Mouse (Mus musculus) midbrain, embryonic 13.5 days (tissue): ENCODE results near the gene Eif4enif1. TPM values are rescaled to one million over a fixed set of nuclear protein-coding genes. Genes with fewer than 3 reads are reported as not detected.
"Not testable (repeated sequence)": the region's sequence is repeated elsewhere in the genome, so short reads cannot be mapped to it uniquely, and the experiment has no call there.

Experiments used
- ATAC-seq: fragments of 200-750 bp; cut with Nextera tagmentation; 2 replicates; pipeline ENCODE4 v1.8.0; 2017; ENCODE audit warnings: mild to moderate bottlenecking, moderate TSS enrichment, moderate library complexity
- H3K27ac ChIP-seq: fragments of 300-500 bp; sonication (generic); 2 replicates; pipeline ENCODE4 v1.5.1; 2015; ENCODE audit warnings: inconsistent platforms, mild to moderate bottlenecking, moderate library complexity
- H3K27me3 ChIP-seq: fragments of 300-500 bp; sonication (generic); 2 replicates; pipeline ENCODE4 v1.6.1; 2015; ENCODE audit warnings: mild to moderate bottlenecking, inconsistent platforms
- H3K36me3 ChIP-seq: fragments of 300-500 bp; sonication (generic); 2 replicates; pipeline ENCODE4 v1.6.1; 2015; ENCODE audit warnings: mild to moderate bottlenecking, inconsistent platforms
- H3K4me1 ChIP-seq: fragments of 300-500 bp; sonication (generic); replicated peaks from 2 replicates; pipeline ENCODE4 v1.6.1; 2015; ENCODE audit warnings: inconsistent platforms
- H3K4me2 ChIP-seq: fragments of 300-500 bp; sonication (generic); replicated peaks from 2 replicates; pipeline ENCODE4 v1.6.1; 2015; ENCODE audit warnings: moderate library complexity, mild to moderate bottlenecking, inconsistent platforms
- H3K4me3 ChIP-seq: fragments of 300-500 bp; sonication (generic); replicated peaks from 2 replicates; pipeline ENCODE4 v1.5.1; 2015; ENCODE audit warnings: mild to moderate bottlenecking, inconsistent platforms
- H3K9ac ChIP-seq: fragments of 300-500 bp; sonication (generic); replicated peaks from 2 replicates; pipeline ENCODE4 v1.6.1; 2015; ENCODE audit warnings: mild to moderate bottlenecking, inconsistent platforms
- H3K9me3 ChIP-seq: fragments of 300-500 bp; sonication (generic); 2 replicates; pipeline ENCODE4 v1.6.1; 2016; ENCODE audit warnings: mild to moderate bottlenecking, inconsistent platforms
- WGBS: fragments of 180-500 bp; shearing (Covaris S2); methylation state at CpG from one replicate; pipeline ENCODE4 v1.1.7; 2015; 5-methylcytosine and 5-hydroxymethylcytosine counted together
- polyA plus RNA-seq: library from polyadenylated mRNA; unstranded; fragments of >200 nt; fragmentation: Nextera tagmentation; extraction: Ambion mirVana; gene quantifications from 2 replicates; pipeline ENCODE4 v1.2.1, GENCODE M21; 2015

The Eif4enif1 gene
- polyA plus RNA-seq, 1 experiment from 2014 or later, result 54.4 TPM

- not testable (repeated sequence) for H3K4me1 ChIP-seq, H3K27me3 ChIP-seq, ATAC-seq, H3K27ac ChIP-seq, H3K36me3 ChIP-seq, H3K4me3 ChIP-seq, H3K9ac ChIP-seq, H3K4me2 ChIP-seq
- peaks cover 19% of the 10 kb centered on the region for H3K9me3 ChIP-seq
- WGBS, result 73% methylated on average over 4 of the region's 4 CpGs
Measured at GRCm38 (mm10) chr11:3167571-3168001, 34.6 kb upstream of the Eif4enif1 start.

- not testable (repeated sequence) for H3K4me1 ChIP-seq, H3K27ac ChIP-seq, H3K9ac ChIP-seq, H3K4me3 ChIP-seq, H3K4me2 ChIP-seq, H3K27me3 ChIP-seq, H3K36me3 ChIP-seq
- peaks cover 22% of the 10 kb centered on the region for H3K9me3 ChIP-seq
- 78% methylated on average over 2 of the region's 2 CpGs for WGBS
- ATAC-seq, result peak; percentile 32; the same call in 1 of the 2 replicates
Measured at GRCm38 (mm10) chr11:3169042-3169441, 33.1 kb upstream of the Eif4enif1 start.

GRCm38 (mm10) chr11:3171931-3172330 is 30.3 kb upstream of the Eif4enif1 start:
- 68% methylated on average over 1 of the region's 1 CpGs for WGBS

DNA sequence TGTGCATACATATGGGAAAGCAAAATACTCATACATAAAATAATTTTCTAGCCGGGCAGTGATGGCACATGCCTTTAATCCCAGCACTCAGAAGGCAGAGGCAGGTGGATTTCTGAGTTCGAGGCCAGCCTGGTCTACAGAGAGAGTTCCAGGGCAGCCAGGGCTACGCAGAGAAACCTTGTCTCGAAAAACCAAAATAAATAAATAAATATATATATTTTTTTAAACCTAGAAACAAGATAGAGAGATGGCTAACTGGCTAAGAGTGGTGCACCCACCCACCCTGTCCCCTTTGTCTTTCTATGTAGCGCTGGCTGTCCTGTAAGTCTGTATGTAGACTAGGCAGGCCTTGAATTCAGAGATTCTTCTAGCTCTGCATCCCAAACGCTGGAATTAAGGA is 29.7 kb upstream of the Eif4enif1 start:
- ATAC-seq, H3K4me3 ChIP-seq, H3K27me3 ChIP-seq, H3K4me1 ChIP-seq, H3K27ac ChIP-seq, H3K4me2 ChIP-seq, H3K9ac ChIP-seq, H3K36me3 ChIP-seq: not testable (repeated sequence)
- peaks cover 15% of the 10 kb centered on the region for H3K9me3 ChIP-seq
- 67% methylated on average over 6 of the region's 6 CpGs for WGBS

More at GRCm38 (mm10) chr11:3171931-3172330, 30.3 kb upstream of the Eif4enif1 start:
- H3K27ac ChIP-seq, H3K4me1 ChIP-seq, ATAC-seq, H3K36me3 ChIP-seq, H3K9ac ChIP-seq, H3K4me2 ChIP-seq, H3K4me3 ChIP-seq, H3K27me3 ChIP-seq: not testable (repeated sequence)
- peaks cover 19% of the 10 kb centered on the region for H3K9me3 ChIP-seq

- H3K27me3 ChIP-seq, H3K36me3 ChIP-seq, H3K27ac ChIP-seq, H3K4me3 ChIP-seq, H3K9ac ChIP-seq, H3K4me2 ChIP-seq, H3K4me1 ChIP-seq: not testable (repeated sequence)
- peaks cover 13% of the 10 kb centered on the region for H3K9me3 ChIP-seq
- peak; percentile 53 for ATAC-seq
- 85% methylated on average over 11 of the region's 11 CpGs for WGBS
Measured at GRCm38 (mm10) chr11:3173425-3174318, 28.5 kb upstream of the Eif4enif1 start.

DNA sequence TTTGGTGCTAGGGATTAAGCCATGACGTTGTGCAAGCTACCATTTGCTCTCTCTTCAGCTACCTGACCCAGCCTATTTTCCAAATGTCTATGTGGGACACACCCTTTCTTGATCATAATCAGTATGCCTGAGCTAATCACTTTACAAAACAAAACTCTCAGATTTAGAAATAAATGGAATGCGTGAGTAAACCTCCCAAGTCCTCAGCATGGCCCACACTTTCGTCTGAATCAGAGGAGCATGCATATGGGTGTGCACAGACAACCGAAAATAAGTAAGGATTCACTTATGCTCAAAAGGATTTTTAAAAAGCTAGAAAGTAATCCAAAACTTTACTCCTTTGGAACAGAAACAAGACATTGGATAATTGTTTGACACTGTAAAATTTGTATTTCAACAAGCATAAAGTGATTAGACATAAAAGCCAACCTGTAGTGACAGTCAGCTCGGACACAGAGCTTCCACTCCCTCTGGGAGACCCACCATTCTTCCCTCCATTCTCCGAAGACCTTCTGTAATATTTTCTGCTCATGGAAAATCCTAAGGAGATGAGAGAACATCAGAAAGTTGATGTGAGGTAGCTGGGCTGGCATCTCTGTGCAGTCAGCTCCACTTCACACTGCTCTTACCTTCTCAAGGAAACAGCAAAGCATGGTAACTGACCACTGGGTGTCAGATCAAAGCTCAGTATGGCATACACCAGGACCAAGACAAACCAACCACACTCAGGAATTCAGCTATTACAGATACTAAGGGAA is 23.0 kb upstream of the Eif4enif1 start:
- not testable (repeated sequence) for H3K27ac ChIP-seq, ATAC-seq, H3K4me2 ChIP-seq, H3K4me3 ChIP-seq, H3K36me3 ChIP-seq, H3K9ac ChIP-seq, H3K27me3 ChIP-seq, H3K4me1 ChIP-seq
- peaks cover 11% of the 10 kb centered on the region for H3K9me3 ChIP-seq
- WGBS, result 88% methylated on average over 6 of the region's 6 CpGs

DNA sequence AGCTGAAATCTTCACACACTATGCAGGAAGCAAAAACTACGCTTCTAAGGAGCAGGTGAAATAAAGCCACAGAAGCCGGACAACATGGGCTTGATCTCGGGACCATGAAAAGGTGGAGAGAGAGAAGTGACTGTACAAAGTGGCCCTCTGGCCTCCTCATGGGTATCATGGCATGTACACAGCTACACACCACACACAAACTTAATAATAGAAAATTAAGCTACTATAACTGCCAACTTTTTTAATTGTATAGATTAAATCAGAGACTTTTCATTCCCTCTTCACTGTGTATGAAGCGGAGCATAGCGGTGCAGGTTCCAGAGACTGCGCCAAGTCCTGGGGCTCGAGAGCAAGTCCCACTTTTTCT is 22.5 kb upstream of the Eif4enif1 start:
- ATAC-seq, H3K36me3 ChIP-seq, H3K9ac ChIP-seq, H3K4me1 ChIP-seq, H3K27me3 ChIP-seq, H3K4me2 ChIP-seq, H3K4me3 ChIP-seq, H3K27ac ChIP-seq: not testable (repeated sequence)
- peaks cover 11% of the 10 kb centered on the region for H3K9me3 ChIP-seq
- WGBS, result 82% methylated on average over 7 of the region's 7 CpGs

GRCm38 (mm10) chr11:3180510-3181160 is 21.6 kb upstream of the Eif4enif1 start:
- ATAC-seq, H3K27ac ChIP-seq, H3K4me2 ChIP-seq, H3K4me3 ChIP-seq, H3K4me1 ChIP-seq, H3K36me3 ChIP-seq, H3K9ac ChIP-seq, H3K27me3 ChIP-seq: not testable (repeated sequence)
- peaks cover 11% of the 10 kb centered on the region for H3K9me3 ChIP-seq
- 74% methylated on average over 6 of the region's 6 CpGs for WGBS

DNA sequence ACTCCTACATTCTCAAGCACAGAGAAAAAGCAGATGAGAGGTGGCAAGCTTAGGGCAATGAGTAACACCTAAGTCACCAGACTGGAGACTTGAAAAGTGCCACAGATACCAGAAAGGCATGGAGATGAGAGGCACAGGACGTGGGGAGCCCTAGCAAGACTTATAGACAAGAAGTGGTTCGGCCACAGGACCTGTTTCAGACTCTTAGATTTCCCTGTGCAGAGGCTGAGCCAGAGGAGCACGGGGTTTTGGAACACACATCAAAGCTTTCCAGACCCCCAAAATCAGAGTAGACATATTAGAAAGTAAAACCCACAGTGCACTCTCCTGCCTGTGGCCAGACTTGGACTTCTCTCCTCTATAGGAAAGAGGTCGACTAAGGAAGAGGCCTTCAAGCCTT is 20.9 kb upstream of the Eif4enif1 start:
- not testable (repeated sequence) for H3K27me3 ChIP-seq, H3K4me1 ChIP-seq, H3K27ac ChIP-seq, H3K36me3 ChIP-seq, H3K9ac ChIP-seq, ATAC-seq, H3K4me3 ChIP-seq, H3K4me2 ChIP-seq
- WGBS, result 61% methylated on average over 4 of the region's 4 CpGs
- H3K9me3 ChIP-seq, result peaks cover 11% of the 10 kb centered on the region

DNA sequence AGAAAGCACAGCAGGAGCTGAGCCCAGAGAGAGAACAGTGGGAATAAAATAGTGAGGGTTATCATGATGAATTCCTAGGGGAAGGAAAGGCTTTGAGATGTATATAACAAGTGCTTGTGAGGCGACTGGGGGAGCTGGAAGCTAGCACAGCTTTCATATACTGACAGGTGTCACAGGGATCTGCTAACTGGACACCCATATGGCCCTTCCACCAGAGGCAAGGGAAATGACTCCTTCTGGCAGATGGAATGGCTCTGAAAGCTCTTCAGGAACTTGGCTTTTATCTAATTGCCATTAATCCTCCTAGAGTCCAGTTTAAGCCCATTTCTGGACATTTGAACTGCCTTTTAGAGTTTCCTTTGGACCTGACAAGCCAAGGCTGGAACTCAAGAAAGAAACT is 20.2 kb upstream of the Eif4enif1 start:
- not testable (repeated sequence) for H3K4me2 ChIP-seq, H3K27me3 ChIP-seq, ATAC-seq, H3K36me3 ChIP-seq, H3K4me3 ChIP-seq, H3K4me1 ChIP-seq, H3K27ac ChIP-seq, H3K9ac ChIP-seq
- 28% methylated on average over 1 of the region's 1 CpGs for WGBS
- H3K9me3 ChIP-seq, result peaks cover 11% of the 10 kb centered on the region

GRCm38 (mm10) chr11:3182707-3183106 is 19.5 kb upstream of the Eif4enif1 start:
- H3K9me3 ChIP-seq, result peaks cover 11% of the 10 kb centered on the region
- WGBS, result 92% methylated on average over 1 of the region's 1 CpGs
- H3K36me3 ChIP-seq, H3K4me2 ChIP-seq, H3K9ac ChIP-seq, H3K27me3 ChIP-seq, H3K4me3 ChIP-seq, H3K4me1 ChIP-seq, H3K27ac ChIP-seq, ATAC-seq: not testable (repeated sequence)

DNA sequence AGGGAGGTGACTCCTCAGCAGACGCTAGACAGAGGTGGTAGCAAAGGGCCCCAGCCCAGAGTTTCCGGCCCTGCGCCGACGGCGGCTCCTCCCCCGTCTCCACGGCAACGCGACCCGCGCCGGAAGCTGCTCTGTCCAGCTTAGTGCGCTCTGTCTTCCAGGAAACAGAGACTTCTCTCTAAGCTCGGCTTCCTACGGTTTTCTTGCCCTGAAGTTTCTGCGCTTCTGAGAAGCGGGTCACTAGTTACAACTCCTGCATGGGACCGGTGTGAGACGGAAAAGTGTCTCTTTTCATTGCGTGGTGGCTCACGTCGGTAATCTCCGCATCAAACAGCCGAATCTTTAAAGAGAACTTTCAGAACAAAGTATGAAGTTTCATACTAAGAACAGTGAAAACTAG is 8.8 kb upstream of the Eif4enif1 start, which contains the start of gene Sfi1:
Sfi1 (minus strand) TSS at position 101 of the 400 bp plus-strand sequence.
- Histone ChIP-seq H3K4me3 (no peak within 1 kb of the TSS), H3K27me3 (no peaks in the 10 kb centered on the region), H3K4me2 (no peak within 1 kb of the TSS), H3K27ac (no peak within 1 kb of the TSS), H3K4me1 (no peaks in the 10 kb centered on the region), H3K9ac (no peak within 1 kb of the TSS), H3K9me3 (no peaks in the 10 kb centered on the region), H3K36me3 (no peaks in the 10 kb centered on the region)
- 85% methylated on average over 25 of the region's 25 CpGs for WGBS
- no peak for ATAC-seq
